Mouse (Mus musculus) erythroblast, embryonic 14.5 days (primary cell): ENCODE results near the gene Neurod2. TPM values are rescaled to one million over a fixed set of nuclear protein-coding genes. Genes with fewer than 3 reads are reported as not detected.

Experiments
- H3K27me3 ChIP-seq: 2 replicates; pipeline ENCODE4 v1.6.1; 2012; ENCODE audit warnings: inconsistent platforms; ENCODE audit not compliant: control insufficient read depth
- H3K36me3 ChIP-seq: 2 replicates; pipeline ENCODE4 v1.6.1; 2012; ENCODE audit warnings: mild to moderate bottlenecking, inconsistent platforms; ENCODE audit not compliant: control insufficient read depth
- H3K4me1 ChIP-seq: 2 replicates; pipeline ENCODE4 v1.6.1; 2012; ENCODE audit warnings: inconsistent platforms; ENCODE audit not compliant: control insufficient read depth
- H3K4me3 ChIP-seq: replicated peaks from 2 replicates; pipeline ENCODE3; 2012; ENCODE audit warnings: moderate library complexity, mild to moderate bottlenecking, inconsistent platforms
- H3K9me3 ChIP-seq: 2 replicates; pipeline ENCODE4 v1.6.1; 2012; ENCODE audit warnings: low read length, inconsistent platforms, mixed read lengths; ENCODE audit not compliant: control insufficient read depth
- GATA1 ChIP-seq: IDR thresholded peaks from 2 replicates; pipeline ENCODE4 v1.6.1; 2012; ENCODE audit warnings: low read length, inconsistent platforms, mixed read lengths
- TAL1 ChIP-seq: IDR thresholded peaks from 3 replicates; pipeline ENCODE4 v1.6.1; 2012; ENCODE audit warnings: low read length, inconsistent platforms, mixed read lengths
- polyA plus RNA-seq: library from polyadenylated mRNA; stranded (reverse); fragments of >175 nt; gene quantifications from 2 replicates; pipeline ENCODE4 v1.2.3, GENCODE M21; 2012

Gene Neurod2
- polyA plus RNA-seq, 1 experiment = not detected

DNA sequence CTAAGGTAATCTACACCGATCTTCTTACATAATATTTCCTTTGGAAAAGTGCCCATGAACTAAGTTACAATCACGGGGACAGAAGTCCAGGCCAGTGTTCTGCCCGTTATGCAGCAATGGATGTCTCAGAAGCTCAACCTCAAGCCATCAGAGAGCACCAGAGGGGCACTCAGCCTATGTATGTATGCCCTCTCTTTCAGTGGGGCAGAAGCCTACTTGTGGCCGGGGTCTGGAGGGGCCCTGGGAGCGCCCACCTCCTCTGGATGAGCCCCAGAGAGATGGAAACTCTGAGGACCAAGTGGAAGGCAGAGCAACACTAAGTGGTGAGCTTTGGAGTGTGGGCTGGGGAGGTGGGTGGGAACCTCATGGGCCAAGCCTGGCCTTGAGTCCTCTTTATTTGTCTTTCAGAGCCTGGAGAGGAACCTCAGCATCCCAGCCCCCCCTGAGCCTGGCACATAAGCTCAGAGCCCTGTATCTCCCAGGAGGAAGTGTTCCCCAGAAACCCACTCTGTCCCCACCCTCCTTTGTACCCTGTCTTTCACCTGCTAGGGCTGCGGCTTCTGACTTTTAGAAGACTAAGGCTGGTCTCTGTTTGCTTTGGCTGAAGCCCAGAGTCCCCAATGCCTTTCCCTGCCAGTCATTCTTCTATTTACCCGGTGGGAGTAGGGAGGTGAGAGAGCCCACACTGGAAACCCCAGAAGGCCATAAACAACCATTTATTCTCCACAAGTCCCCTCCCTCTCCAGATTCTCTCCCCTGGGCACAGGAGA, 27.4 kb upstream of the Neurod2 start:
- Histone ChIP-seq H3K9me3 (no peaks in the 10 kb centered on the region), H3K36me3 (no peaks in the 10 kb centered on the region; the same call in 1 of the 2 replicates), H3K4me3 (peak overlapping the region; percentile 95), H3K27me3 (peaks cover 30% of the 10 kb centered on the region), H3K4me1 (peaks cover 49% of the 10 kb centered on the region)
- TF ChIP-seq TAL1 = no peak
- TF ChIP-seq GATA1 = no peak

GRCm38 (mm10) chr11:98355732-98356299, 26.4 kb upstream of the Neurod2 start:
- peaks cover 40% of the 10 kb centered on the region for H3K27me3 ChIP-seq
- no peak overlapping the region for H3K4me3 ChIP-seq
- no peaks in the 10 kb centered on the region for H3K36me3 ChIP-seq
- H3K9me3 ChIP-seq = no peaks in the 10 kb centered on the region
- TF ChIP-seq GATA1 (peak; percentile 52), TAL1 (no peak)
- peaks cover 42% of the 10 kb centered on the region for H3K4me1 ChIP-seq

GRCm38 (mm10) chr11:98354445-98354844, 25.0 kb upstream of the Neurod2 start:
- Histone ChIP-seq H3K4me1 (peaks cover 32% of the 10 kb centered on the region), H3K27me3 (peaks cover 54% of the 10 kb centered on the region), H3K9me3 (no peaks in the 10 kb centered on the region), H3K4me3 (no peak overlapping the region), H3K36me3 (no peaks in the 10 kb centered on the region)
- no peak for TF ChIP-seq GATA1
- no peak for TF ChIP-seq TAL1

DNA sequence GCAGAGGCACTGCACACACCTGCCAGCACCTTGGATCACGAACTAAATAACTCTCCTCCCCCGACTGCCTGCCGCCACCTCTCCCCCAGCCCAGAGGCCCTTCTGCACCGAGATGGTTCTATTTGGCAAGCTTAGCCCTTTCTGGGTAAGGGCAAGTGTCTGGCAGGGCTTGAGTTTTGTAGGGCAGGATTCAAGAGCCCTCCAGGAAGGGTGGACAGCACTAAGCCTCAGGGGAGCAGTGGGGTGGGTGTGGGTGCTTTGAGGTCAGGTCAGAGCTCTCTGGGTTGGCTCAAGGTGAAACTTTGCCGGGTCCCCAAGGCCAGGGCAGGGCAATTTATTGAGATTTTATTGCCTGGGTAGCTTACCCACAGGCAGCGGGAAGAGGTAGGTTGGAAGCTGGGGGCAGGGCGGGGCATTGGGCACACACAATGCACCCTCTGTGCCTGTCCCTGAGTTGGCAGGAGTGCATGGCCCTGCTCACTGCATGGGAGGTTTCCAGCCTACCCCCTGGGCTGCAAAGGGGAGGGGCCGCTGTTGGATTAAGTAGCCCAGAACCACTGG, 24.3 kb upstream of the Neurod2 start:
- H3K9me3 ChIP-seq = no peaks in the 10 kb centered on the region; the same call in 1 of the 2 replicates
- H3K4me1 ChIP-seq = peaks cover 25% of the 10 kb centered on the region
- peaks cover 61% of the 10 kb centered on the region for H3K27me3 ChIP-seq
- no peaks in the 10 kb centered on the region for H3K36me3 ChIP-seq
- TF ChIP-seq TAL1 (no peak), GATA1 (no peak)
- no peak overlapping the region for H3K4me3 ChIP-seq

DNA sequence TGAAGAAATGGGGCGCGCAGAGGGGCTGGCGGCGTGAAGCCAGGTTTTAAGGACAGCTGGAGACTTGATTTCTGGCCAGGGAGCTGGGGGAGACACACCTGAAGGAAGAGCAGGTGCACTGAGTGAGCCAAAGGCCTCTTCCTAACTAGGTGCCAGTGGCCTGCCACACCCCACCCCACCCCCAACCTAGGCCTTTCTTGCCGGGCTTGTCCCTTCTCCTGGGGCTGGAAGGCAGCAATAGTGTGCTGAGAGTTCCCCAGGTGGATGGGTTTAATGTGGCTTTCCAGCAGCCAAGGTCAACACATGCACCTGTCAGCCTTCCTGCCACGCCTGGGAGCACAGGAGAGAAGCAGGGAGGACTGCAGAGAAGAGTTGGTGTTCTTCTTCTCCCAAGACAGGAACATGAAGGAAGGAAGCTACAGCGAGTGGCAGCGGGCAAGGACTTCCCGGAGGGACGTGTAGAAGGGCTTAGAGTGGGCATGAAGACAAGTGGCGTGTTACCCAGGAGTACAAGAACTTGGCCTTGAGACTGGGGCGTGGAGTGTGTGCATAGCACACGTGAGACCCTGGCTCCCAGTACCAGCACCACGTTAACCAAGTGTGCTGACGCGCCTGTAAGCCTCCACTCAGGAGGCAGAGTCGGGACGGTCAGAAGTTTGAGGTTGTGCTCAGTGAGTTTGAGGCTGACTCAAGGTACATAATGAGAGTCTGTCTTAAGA, 23.0 kb upstream of the Neurod2 start:
- no peak overlapping the region for H3K4me3 ChIP-seq
- no peaks in the 10 kb centered on the region for H3K36me3 ChIP-seq
- TF ChIP-seq GATA1 = no peak
- TF ChIP-seq TAL1 = no peak
- H3K4me1 ChIP-seq = peaks cover 16% of the 10 kb centered on the region
- H3K27me3 ChIP-seq = peaks cover 74% of the 10 kb centered on the region
- no peaks in the 10 kb centered on the region; the same call in 1 of the 2 replicates for H3K9me3 ChIP-seq

DNA sequence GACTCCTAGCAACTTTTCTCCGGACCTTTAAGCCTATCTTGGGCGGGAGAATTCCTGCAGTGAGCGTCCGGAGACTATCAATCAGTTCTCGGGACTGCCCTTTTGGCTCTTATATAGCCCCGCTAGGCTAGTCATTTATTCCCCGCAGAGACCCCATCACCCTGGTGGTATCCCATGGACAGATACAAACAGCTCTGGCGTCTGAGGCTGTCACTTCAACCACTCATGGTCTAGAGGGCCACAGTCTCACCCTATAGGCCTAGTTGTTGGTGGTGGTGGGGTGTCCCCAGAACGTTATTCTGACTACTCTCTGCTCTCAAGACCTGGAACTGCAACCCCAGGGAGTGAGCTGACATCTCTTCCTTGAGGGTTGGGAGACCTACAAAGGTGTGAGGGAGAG, 19.9 kb upstream of the Neurod2 start:
- no peaks in the 10 kb centered on the region for H3K4me1 ChIP-seq
- no peak overlapping the region for H3K4me3 ChIP-seq
- H3K36me3 ChIP-seq = no peaks in the 10 kb centered on the region
- H3K27me3 ChIP-seq = peaks cover 96% of the 10 kb centered on the region
- no peak for TF ChIP-seq GATA1
- TF ChIP-seq TAL1 = no peak
- no peaks in the 10 kb centered on the region; the same call in 1 of the 2 replicates for H3K9me3 ChIP-seq

DNA sequence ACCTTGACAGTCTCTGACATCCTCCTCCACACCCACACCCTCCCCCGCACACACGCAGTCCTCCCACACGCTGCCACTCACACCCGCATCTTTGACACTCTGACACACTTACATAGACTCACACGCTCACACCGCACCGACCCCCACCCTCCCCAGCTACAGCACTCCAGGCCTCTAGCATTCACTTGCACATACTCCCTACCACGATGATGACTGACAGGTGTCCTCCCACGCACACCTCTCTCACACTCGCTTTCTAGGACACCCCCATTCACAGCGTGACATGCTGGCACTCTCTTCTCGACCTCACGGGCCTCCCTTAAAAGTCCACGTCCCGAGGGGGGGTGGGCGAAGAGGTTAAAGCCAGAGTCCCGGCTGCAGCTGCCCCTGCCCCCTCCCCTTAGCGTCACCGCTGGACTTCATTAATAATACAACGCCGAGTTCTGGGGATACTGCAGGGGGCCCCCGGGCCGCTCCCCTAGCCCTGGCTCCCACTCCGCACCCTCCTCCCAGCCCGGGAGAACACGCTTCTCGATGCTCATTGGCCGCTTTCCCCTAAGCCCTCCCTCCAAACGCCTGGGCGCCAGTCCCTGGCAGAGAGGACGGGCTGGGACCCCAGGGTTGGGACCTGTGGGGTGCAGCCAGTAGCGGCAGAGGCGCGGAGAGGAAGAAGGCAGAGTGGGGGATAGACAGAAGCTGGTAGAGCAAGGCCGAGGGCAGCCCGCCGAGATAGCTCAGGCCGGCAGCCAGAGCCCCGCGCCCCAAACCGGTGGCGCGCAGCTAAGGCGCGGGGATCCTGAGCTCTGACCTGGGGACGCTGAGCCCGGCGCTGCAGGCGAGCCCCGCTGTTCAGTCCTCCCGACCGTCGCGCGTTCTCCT, 18.9 kb upstream of the Neurod2 start, which contains the start of gene Ppp1r1b:
TSS of gene Ppp1r1b (plus strand) at position 322 of the 879 bp plus-strand sequence.
- Histone ChIP-seq H3K9me3 (no peaks in the 10 kb centered on the region; the same call in 1 of the 2 replicates), H3K36me3 (no peaks in the 10 kb centered on the region), H3K4me1 (no peaks in the 10 kb centered on the region), H3K27me3 (peaks cover 93% of the 10 kb centered on the region), H3K4me3 (no peak within 1 kb of the TSS)
- no peak for TF ChIP-seq GATA1
- TF ChIP-seq TAL1 = no peak

DNA sequence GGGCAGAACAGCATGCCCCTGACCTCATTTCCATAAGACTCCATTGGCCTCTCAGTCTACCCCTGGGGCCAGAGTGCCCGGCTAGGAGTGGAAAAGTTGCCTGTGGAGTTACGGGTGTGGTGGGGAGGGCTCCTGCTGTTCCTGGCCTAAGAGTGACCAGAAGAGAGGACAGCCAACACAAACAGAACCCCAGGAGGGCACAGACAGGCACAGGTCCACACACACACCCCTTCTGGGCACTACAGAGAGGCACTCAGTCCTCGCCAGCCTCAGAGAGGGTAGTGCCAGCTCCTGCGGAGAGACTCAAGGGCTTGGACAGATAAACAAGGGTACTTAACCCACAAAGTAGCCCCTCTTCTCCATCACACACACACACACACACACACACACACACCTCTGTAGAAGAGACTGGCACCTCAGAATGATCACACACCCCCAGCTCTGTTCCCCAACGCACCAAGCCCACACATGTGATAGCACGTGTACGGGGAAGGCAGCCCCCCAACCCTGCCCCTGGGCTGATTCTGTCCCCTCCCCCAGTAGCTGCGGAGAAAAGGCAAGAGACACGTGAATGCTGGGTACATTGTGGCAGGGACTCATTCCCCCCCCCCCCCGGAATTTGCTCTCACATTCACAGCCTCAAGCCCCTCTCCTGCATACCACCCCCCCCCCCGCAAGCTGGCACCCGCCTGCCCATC, 18.1 kb upstream of the Neurod2 start:
- Histone ChIP-seq H3K4me3 (no peak overlapping the region), H3K36me3 (no peaks in the 10 kb centered on the region), H3K27me3 (peaks cover 90% of the 10 kb centered on the region), H3K4me1 (peaks cover 4% of the 10 kb centered on the region), H3K9me3 (no peaks in the 10 kb centered on the region; the same call in 1 of the 2 replicates)
- TF ChIP-seq GATA1 = no peak
- no peak for TF ChIP-seq TAL1
